Mouse (Mus musculus) gonadal fat pad, adult 2 months (tissue): ENCODE results near the gene Rbm47. TPM values are rescaled to one million over a fixed set of nuclear protein-coding genes. Genes with fewer than 3 reads are reported as not detected.

Experiments used
- DNase-seq: peaks from one replicate; pipeline ENCODE4 v3.0.0-alpha.2; 2012; ENCODE audit warnings: low read depth
- polyA plus RNA-seq: library from polyadenylated mRNA; depleted of rRNA; stranded (reverse); fragments of >200 nt; gene quantifications from 2 replicates; pipeline ENCODE4 v1.2.3, GENCODE M21; 2012

Gene Rbm47
- polyA plus RNA-seq, 1 experiment: 54.2 TPM

GRCm38 (mm10) chr5:66067219-66067618 is 105.7 kb downstream of the Rbm47 start:
- no peak for DNase-seq

GRCm38 (mm10) chr5:66062930-66063220 is 110.0 kb downstream of the Rbm47 start:
- no peak for DNase-seq

- DNase-seq: no peak
Observed at GRCm38 (mm10) chr5:66062046-66062929, 110.6 kb downstream of the Rbm47 start.

- no peak for DNase-seq
Observed at GRCm38 (mm10) chr5:66061667-66062045, 111.3 kb downstream of the Rbm47 start.

GRCm38 (mm10) chr5:66058844-66059243 is 114.1 kb downstream of the Rbm47 start:
- DNase-seq: no peak

GRCm38 (mm10) chr5:66056680-66057079 is 116.2 kb downstream of the Rbm47 start:
- no peak for DNase-seq

GRCm38 (mm10) chr5:66054394-66054793 is 118.5 kb downstream of the Rbm47 start:
- DNase-seq: no peak

GRCm38 (mm10) chr5:66052777-66053548 is 120.0 kb downstream of the Rbm47 start:
- no peak for DNase-seq

- DNase-seq: no peak
Observed at GRCm38 (mm10) chr5:66050841-66051240, 122.1 kb downstream of the Rbm47 start.

GRCm38 (mm10) chr5:66046356-66046755 is 126.6 kb downstream of the Rbm47 start:
- no peak for DNase-seq

- DNase-seq: no peak
Observed at GRCm38 (mm10) chr5:66043897-66044296, 129.0 kb downstream of the Rbm47 start.

- DNase-seq: no peak
Observed at GRCm38 (mm10) chr5:66042651-66043340, 130.1 kb downstream of the Rbm47 start.

GRCm38 (mm10) chr5:66040744-66041279 is 132.1 kb downstream of the Rbm47 start:
- DNase-seq: no peak

- no peak for DNase-seq
Observed at GRCm38 (mm10) chr5:66039813-66040212, 133.1 kb downstream of the Rbm47 start.

GRCm38 (mm10) chr5:66037066-66037465 is 135.9 kb downstream of the Rbm47 start:
- no peak for DNase-seq

- DNase-seq: no peak
Observed at GRCm38 (mm10) chr5:66036440-66037054, 136.4 kb downstream of the Rbm47 start.

GRCm38 (mm10) chr5:66034375-66035195 is 138.3 kb downstream of the Rbm47 start:
- DNase-seq: peak; percentile 38

- DNase-seq: no peak
Observed at GRCm38 (mm10) chr5:66032826-66033225, 140.1 kb downstream of the Rbm47 start.

GRCm38 (mm10) chr5:66031699-66032098 is 141.2 kb downstream of the Rbm47 start:
- no peak for DNase-seq

GRCm38 (mm10) chr5:66028232-66028631 is 144.7 kb downstream of the Rbm47 start:
- DNase-seq: no peak

- no peak for DNase-seq
Observed at GRCm38 (mm10) chr5:66027206-66027605, 145.7 kb downstream of the Rbm47 start.
